Mouse (Mus musculus) left cerebral cortex, postnatal 36 days (tissue): Measurements from ENCODE around the gene Zcchc24. TPM values are rescaled to one million over a fixed set of nuclear protein-coding genes. Genes with fewer than 3 reads are reported as not detected.

Experiments
- DNase-seq, 2 experiments: peaks; one replicate each; pipeline ENCODE4 v3.0.0; 2021 to 2022; ENCODE audit warnings: low spot score in 2 of 2, mixed read lengths in 1 of 2
- intact Hi-C: fragments of 180-260 bp; cut with DNase I; formaldehyde crosslinking; loops from one replicate; pipeline ENCODE4 v1.15.1; 2025
- total RNA-seq, 2 experiments: library from RNA; stranded (reverse); gene quantifications; 2 replicates each; pipeline ENCODE4 v1.2.3; 2021

The Zcchc24 gene
- total RNA-seq, 2 experiments from 2014 or later: 49.1 to 49.7 TPM

- intact Hi-C loops: no loop called here
- DNase-seq: no peak
These were observed 16.4 kb upstream of the Zcchc24 start for GRCm38 (mm10) chr14:25785210-25785609.

DNA sequence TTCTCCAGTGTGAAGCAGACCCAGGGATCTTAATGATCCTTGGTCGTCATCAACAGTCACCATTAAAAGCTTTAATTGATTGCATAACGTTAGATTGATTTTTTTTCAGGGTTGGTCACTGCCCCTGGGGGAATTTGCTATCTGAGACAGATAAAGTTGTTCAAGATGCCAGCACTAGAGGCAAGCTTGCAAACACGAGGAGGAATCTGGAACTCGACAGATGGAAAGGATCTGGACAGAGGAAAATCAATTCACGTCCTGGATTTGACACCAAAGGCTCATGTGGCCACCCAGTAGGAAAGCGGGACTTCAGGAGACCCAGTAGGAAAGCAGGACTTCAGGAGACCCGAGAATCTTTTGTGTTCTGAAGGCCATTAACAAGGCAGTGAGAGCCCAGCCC, 14.4 kb upstream of the Zcchc24 start:
- no peak for DNase-seq
- intact Hi-C loops: no loop called here

DNA sequence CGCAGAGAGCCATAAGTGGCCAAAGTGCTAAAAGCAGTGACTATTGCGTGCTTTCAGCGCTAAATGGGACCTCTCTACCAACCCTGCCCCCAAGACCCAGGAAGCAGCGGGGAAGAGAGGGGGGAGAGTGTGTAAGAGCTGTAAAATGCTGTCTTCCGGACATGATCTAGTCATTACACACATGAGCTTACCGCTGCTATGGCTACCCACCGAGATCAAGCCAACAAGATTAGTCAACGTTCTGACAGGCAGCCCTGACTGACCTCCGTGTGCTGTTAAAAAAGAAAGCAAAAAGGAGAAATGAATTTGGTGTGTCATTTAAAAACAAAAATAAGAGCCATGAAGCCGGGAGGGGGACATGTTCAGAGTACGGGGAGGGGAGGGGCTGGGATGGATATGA, 11.8 kb upstream of the Zcchc24 start:
- DNase-seq: no peak
- intact Hi-C loops: no loop called here

- intact Hi-C loops: no loop called here
- DNase-seq: no peak
These were observed 7.5 kb upstream of the Zcchc24 start for GRCm38 (mm10) chr14:25776294-25776693.

GRCm38 (mm10) chr14:25774100-25774499, 5.3 kb upstream of the Zcchc24 start:
- DNase-seq: no peak
- intact Hi-C loops: no loop called here

DNA sequence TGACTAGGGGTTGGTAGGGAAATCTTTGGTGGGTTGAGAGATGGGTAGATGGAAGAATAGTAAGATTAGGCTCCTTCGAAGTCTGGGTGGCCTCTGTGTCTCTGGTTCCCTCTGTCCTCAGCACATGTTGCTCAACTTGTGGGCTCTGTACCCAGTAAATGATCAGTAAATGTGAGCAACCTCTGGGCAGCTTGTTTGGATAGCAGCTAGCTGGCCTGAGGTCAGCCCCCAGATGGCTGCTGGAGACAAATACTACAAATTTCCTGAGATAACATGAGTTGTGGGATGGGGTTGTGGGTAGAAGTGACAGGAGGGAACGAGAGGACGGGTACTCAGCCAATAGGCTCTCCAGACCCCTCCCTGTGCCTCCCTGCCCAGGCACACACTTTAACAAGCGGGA, 4.2 kb upstream of the Zcchc24 start:
- no peak for DNase-seq
- intact Hi-C loops: no loop called here

- intact Hi-C loops: loop anchor here (2.0 to 5.0 kb wide), 2 partner anchors 25 to 47 kb away; no protein-coding TSS in a partner anchor
- no peak for DNase-seq
These were observed 927 bp upstream of the Zcchc24 start for GRCm38 (mm10) chr14:25769626-25770306.

DNA sequence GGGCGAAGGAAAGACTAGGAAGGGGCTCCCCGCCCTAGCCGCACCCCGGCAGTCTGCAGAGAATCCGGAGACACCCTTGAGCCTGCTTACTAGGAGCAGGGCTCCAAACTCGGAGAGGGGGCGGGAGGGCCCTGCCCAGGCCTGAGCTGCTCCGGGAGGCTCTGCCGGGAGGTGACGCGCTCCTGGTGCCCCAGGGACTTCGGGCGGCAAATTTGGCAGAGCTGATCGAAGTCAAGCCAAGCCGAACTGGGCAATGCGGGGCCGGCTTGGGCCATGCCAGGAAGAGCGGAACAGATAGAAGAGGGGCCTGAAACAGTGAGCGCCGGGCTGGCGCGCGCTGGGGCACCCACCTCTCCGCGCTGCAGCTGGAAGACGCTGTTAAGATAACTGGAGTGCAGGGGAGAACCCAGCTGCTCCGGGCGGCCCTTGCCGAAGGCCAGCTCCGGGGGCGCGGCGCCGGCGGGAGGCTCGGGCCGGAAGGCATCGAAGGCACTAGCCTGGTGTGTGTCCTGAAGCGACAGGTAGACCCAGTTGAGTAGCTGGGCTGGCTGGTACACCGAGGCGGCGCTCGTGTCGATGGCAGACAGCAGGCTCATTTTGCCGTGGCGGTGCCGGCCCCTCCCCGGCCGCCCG, 462 bp downstream of the Zcchc24 start:
- DNase-seq: no peak
- intact Hi-C loops: loop anchor here (5.0 kb wide), 1 partner anchor 46 kb away; no protein-coding TSS in a partner anchor

DNA sequence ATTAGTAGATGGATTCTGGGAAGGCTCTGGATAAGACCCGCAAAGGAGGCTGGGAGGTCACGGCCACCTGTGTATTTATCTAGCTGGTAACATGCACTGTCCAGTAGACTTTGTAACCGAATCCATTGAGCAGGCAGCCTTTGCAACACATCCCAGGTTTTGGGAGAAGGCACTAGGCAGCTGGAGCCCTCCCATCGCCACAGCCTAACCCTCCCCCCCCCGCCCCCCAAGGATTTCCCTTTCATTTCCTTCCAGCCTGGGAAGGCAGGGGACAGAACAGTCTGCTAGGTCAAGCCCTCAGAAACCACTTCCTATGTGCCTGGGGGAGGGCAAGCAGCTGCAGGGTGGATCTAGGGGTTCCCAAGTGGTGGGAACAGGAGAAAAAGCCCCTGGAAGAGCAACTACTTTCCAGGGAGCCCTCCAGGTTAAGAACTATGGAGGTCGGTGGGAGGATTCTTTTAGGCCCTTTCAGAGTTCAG, 1.1 kb downstream of the Zcchc24 start:
- DNase-seq: no peak
- intact Hi-C loops: loop anchor here (5.0 kb wide), 1 partner anchor 45 kb away; no protein-coding TSS in a partner anchor

GRCm38 (mm10) chr14:25766441-25766840, 2.4 kb downstream of the Zcchc24 start:
- no peak for DNase-seq
- intact Hi-C loops: loop anchor here (5.0 kb wide), 1 partner anchor 44 kb away; no protein-coding TSS in a partner anchor

GRCm38 (mm10) chr14:25765921-25766320, 2.9 kb downstream of the Zcchc24 start:
- intact Hi-C loops: loop anchor here (5.0 kb wide), 1 partner anchor 44 kb away; no protein-coding TSS in a partner anchor

DNA sequence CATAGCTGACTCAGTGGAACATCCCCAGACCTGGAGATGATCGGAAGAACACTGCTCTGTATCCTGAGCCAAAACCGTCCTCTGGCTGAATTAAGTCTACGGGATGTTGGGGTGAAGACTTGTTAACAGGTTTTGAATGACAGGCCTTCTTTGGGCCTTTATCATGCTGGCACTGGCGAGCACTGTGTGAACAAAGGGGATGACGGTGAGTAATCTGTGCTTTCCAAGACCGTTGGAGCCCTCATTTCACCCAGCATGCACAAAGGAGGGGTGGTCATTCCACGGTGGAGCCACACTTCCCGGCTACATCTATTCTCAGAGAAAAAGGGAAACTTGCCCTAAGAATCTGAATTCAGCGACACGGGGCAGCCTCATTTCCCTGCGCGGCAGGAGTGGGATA, 3.7 kb downstream of the Zcchc24 start:
- DNase-seq: no peak
- intact Hi-C loops: loop anchor here (5.0 kb wide), 1 partner anchor 43 kb away; no protein-coding TSS in a partner anchor

More at GRCm38 (mm10) chr14:25765921-25766320, 2.9 kb downstream of the Zcchc24 start:
- peak; percentile 47 to 49 for DNase-seq

DNA sequence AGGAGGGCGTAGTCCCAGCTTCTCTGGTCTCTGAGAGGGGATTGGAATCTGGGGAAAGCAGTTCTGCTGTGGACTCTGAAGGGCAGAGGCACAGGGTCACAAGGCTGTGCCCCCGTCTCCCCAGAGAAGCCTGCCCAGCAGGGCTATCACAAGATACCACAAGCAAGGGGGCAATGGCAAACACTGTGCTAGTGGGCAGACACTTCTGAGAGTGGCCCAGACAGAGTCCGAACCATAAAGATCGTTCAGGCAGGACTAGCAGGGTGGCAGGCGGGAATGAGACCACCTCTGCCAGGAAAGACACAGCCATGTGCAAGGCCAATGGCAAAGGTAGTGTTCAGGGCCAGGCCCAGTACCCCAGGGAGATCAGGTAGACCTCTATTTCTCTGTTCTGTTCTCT, 7.7 kb downstream of the Zcchc24 start:
- no peak for DNase-seq
- intact Hi-C loops: no loop called here

GRCm38 (mm10) chr14:25759981-25760537, 8.8 kb downstream of the Zcchc24 start:
- intact Hi-C loops: no loop called here
- DNase-seq: no peak

DNA sequence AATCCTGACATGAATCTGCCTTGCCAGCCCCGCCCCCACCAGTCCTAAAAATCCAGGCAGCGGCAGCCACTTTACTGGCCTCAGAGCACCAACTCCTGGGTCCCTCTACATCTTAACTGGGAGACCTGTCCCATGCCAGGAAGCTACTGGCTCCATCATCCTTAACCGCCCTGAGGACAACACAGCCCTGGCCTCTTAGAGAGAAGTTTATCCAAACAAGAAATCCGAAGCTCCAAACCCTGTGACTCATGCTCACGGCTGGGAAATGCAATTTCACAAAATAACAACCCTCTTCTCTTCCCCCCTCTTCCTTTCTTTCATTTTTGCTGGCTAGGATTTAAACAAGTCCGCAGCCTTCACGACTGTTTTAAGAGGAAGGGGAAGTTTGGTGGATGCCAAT, 9.3 kb downstream of the Zcchc24 start:
- no peak for DNase-seq
- intact Hi-C loops: no loop called here

- intact Hi-C loops: no loop called here
- DNase-seq: no peak
These were observed 10.9 kb downstream of the Zcchc24 start for GRCm38 (mm10) chr14:25757917-25758316.

DNA sequence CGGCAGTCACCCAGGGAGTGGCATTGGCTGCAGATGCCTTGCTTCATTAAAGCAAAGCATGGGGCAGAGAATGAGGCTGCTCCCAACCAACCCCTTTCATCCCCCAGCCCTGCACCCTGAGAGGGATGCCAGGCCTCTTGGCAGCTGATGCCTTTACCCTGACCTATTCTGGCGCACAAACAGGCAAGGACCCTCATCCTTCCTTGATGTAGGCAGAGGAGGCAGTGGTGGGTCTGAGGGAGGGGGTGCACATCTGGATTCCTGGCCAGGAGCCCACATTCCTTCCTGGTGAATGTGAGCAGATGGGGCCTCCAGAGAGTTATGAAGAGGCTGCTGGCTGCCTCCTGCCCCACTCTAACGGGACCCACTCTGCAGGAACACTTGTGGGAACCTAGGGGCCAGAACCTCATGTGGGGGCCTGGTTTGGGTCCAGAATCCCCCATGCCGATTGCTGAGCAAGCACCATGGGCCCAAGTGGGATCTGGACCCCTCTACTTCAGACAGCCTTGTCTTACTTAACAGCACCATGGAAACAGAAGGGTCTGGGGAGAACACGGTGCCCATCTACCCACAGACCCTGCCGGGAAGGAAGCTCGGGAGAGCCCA, 12.4 kb downstream of the Zcchc24 start:
- intact Hi-C loops: no loop called here
- no peak for DNase-seq

GRCm38 (mm10) chr14:25755541-25755940, 13.3 kb downstream of the Zcchc24 start:
- intact Hi-C loops: no loop called here
- no peak for DNase-seq

DNA sequence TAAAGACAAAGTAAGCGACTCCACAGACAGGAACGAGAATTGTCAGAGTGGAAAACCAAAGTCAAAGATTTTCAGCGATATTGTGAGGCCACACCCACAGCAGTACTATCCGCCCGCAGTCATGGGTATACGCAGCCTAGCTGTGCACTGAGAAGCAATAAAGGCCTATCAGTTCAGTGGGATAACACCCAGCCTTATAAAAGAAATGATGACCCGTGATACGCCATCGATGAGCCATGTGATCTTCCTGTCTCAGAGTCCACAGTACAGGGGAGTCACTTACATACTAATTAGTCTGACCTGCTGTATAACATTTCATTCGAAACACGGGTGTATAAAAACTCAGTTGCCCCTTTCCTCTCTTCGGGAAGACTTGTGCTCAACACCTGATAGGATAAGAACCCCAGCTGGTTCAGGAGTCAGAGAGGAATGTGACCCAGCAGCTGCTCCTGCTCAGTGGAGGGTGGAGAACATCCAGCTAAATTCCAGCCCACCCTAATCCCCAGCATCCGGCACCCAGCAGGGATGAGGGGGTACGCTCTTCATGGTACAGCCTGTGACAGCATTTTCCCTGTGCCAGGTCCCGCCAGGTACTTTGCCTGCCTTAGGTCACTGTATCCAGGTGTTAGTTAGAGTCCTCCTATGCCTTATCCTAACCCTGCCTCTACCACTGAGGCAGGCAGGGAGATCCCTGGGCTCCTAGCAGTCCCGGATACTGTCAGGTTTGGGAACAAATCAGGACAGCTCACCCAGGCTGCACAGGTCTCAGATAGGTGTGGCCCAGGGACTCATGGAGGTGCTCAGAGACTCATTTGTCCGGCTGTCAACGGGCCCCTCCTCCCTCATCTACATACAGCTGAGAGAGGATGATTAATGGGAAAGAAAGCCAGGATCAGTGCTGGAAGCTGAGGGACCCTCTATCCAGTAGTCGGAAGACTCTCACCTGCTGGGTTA, 14.0 kb downstream of the Zcchc24 start:
- DNase-seq: no peak
- intact Hi-C loops: no loop called here
